26 mouse cellular contexts compared by ENCODE assay signal in genomic region chr15:88379342-88379741, GRCm38 (mm10).
DNase-seq lines count a peak whose midpoint lies in the region; ATAC-seq and TF ChIP-seq lines count a peak whose summit lies in the region.
"Had no signal": no experiment of that assay in that cellular context is flagged by ENCODE, and none has a peak within 500 bp of the region (broad histone marks: within the 10 kb centered on the region; RNA-seq: fewer than 3 reads in every experiment).

No protein-coding gene starts in this region.

- H3K27ac ChIP-seq in forebrain, embryonic 11.5 days (ENCODE audit: low read depth, low read length) = no peak overlapping the region
- no peak overlapping the region for H3K27ac ChIP-seq in forebrain, embryonic 14.5 days (ENCODE audit: low read depth, low read length)
- H3K27ac ChIP-seq in forebrain, postnatal 0 days (ENCODE audit: low read depth, low read length) = peak overlapping the region; percentile 9; the same call in 1 of the 2 replicates
- H3K27ac ChIP-seq: embryonic facial prominence, embryonic 10.5 days; embryonic facial prominence, embryonic 13.5 days; heart, embryonic 15.5 days; hindbrain, embryonic 15.5 days had no signal

- peaks cover 10% of the 10 kb centered on the region; the same call in 1 of the 2 replicates for H3K4me1 ChIP-seq in forebrain, embryonic 11.5 days (replicated peaks; ENCODE audit: control insufficient read depth, insufficient read depth, low read length)
- H3K4me1 ChIP-seq in forebrain, embryonic 14.5 days (ENCODE audit: control insufficient read depth, insufficient read depth, low read length) = peaks cover 27% of the 10 kb centered on the region
- no peaks in the 10 kb centered on the region for H3K4me1 ChIP-seq in forebrain, postnatal 0 days (ENCODE audit: insufficient read depth)
- H3K4me1 ChIP-seq: embryonic facial prominence, embryonic 13.5 days; heart, embryonic 12.5 days; heart, embryonic 15.5 days had no signal

- H3K36me3 ChIP-seq in forebrain, embryonic 11.5 days (ENCODE audit: control insufficient read depth, insufficient read depth, low read length) = no peaks in the 10 kb centered on the region
- H3K36me3 ChIP-seq in forebrain, embryonic 14.5 days (ENCODE audit: control insufficient read depth, insufficient read depth, low read length) = no peaks in the 10 kb centered on the region
- no peaks in the 10 kb centered on the region for H3K36me3 ChIP-seq in forebrain, postnatal 0 days (ENCODE audit: insufficient read depth)
- H3K36me3 ChIP-seq: embryonic facial prominence, embryonic 10.5 days; embryonic facial prominence, embryonic 13.5 days; heart, embryonic 12.5 days; heart, embryonic 15.5 days; hindbrain, embryonic 15.5 days had no signal

- no peak for TF ChIP-seq CTCF in forebrain, postnatal 0 days (IDR thresholded peaks at IDR 0.05; ENCODE audit: low read depth)

- WGBS in forebrain, embryonic 11.5 days = 73% methylated on average over 7 of the region's 7 CpGs
- WGBS in forebrain, embryonic 14.5 days = 36% methylated on average over 7 of the region's 7 CpGs
- WGBS in forebrain, postnatal 0 days = 38% methylated on average over 7 of the region's 7 CpGs

- no peaks in the 10 kb centered on the region for H3K9me3 ChIP-seq in forebrain, embryonic 11.5 days (ENCODE audit: control insufficient read depth, low read length)
- 0 out of 2 replicates have a peak, but pooled peaks cover under 1% of the 10 kb centered on the region for H3K9me3 ChIP-seq in forebrain, embryonic 14.5 days (replicated peaks; ENCODE audit: control insufficient read depth, low read length)
- H3K9me3 ChIP-seq in forebrain, postnatal 0 days (ENCODE audit: low read length) = no peaks in the 10 kb centered on the region
- H3K9me3 ChIP-seq: embryonic facial prominence, embryonic 10.5 days; embryonic facial prominence, embryonic 13.5 days; heart, embryonic 12.5 days; heart, embryonic 15.5 days; hindbrain, embryonic 15.5 days had no signal

- peak; percentile 29 to 51 for DNase-seq in right cerebral cortex, postnatal 10 days (ENCODE audit: low spot score in 2 of 2)
- DNase-seq in right cerebral cortex, postnatal 25 days = no peak
- DNase-seq in forebrain, embryonic 11.5 days (ENCODE audit: low spot score) = peak; percentile 43
- DNase-seq in forebrain, embryonic 14.5 days (ENCODE audit: low spot score) = peak; percentile 74
- DNase-seq in forebrain, postnatal 0 days = peak; percentile 84
- no peak for DNase-seq in kidney, postnatal 4 days
- no peak for DNase-seq in left cerebral cortex, adult 18-20 months (ENCODE audit: low spot score in 2 of 2)
- DNase-seq: adrenal gland, adult 2 months; adrenal gland, postnatal 14 days; cerebellum, adult 11-12 months; cerebellum, adult 8-10 months; cerebellum, postnatal 10 days; cerebellum, postnatal 36 days; embryo, embryonic 11 days; gastrocnemius, postnatal 25 days; heart, adult 18-20 months; heart, postnatal 10 days; heart, postnatal 36 days had no signal

- ATAC-seq in forebrain, embryonic 11.5 days (replicated peaks; ENCODE audit: low FRiP score) = no peak
- peak; percentile 66 for ATAC-seq in forebrain, embryonic 14.5 days
- ATAC-seq in forebrain, postnatal 0 days = peak; percentile 74
- ATAC-seq in megakaryocyte progenitor cell, adult 5-6 weeks (replicated peaks; ENCODE audit: poor library complexity) = no peak
- ATAC-seq: CD4-positive, CD25-positive, alpha-beta regulatory T cell, adult 4 months had no signal

- H3K4me2 ChIP-seq in forebrain, embryonic 11.5 days (ENCODE audit: low read depth, low read length, severe bottlenecking) = no peak overlapping the region
- H3K4me2 ChIP-seq in forebrain, embryonic 14.5 days (ENCODE audit: low read length) = no peak overlapping the region
- H3K4me2 ChIP-seq in forebrain, postnatal 0 days (ENCODE audit: low read depth) = no peak overlapping the region
- H3K4me2 ChIP-seq: embryonic facial prominence, embryonic 13.5 days; heart, embryonic 12.5 days; heart, embryonic 15.5 days; hindbrain, embryonic 15.5 days had no signal

- peaks cover 2% of the 10 kb centered on the region; the same call in 1 of the 2 replicates for H3K27me3 ChIP-seq in forebrain, embryonic 11.5 days (ENCODE audit: control insufficient read depth, insufficient read depth, low read length)
- no peaks in the 10 kb centered on the region for H3K27me3 ChIP-seq in forebrain, embryonic 14.5 days (replicated peaks; ENCODE audit: control insufficient read depth, insufficient read depth, low read length)
- H3K27me3 ChIP-seq in forebrain, postnatal 0 days (ENCODE audit: insufficient read depth, low read length) = no peaks in the 10 kb centered on the region; the same call in 1 of the 2 replicates
- H3K27me3 ChIP-seq: heart, embryonic 15.5 days had no signal

- no peak overlapping the region for H3K9ac ChIP-seq in forebrain, embryonic 11.5 days (ENCODE audit: low read length)
- no peak overlapping the region for H3K9ac ChIP-seq in forebrain, embryonic 14.5 days (ENCODE audit: low read length)
- H3K9ac ChIP-seq in forebrain, postnatal 0 days = no peak overlapping the region
- H3K9ac ChIP-seq: embryonic facial prominence, embryonic 13.5 days; heart, embryonic 12.5 days; heart, embryonic 15.5 days; hindbrain, embryonic 15.5 days had no signal

- no peak overlapping the region for H3K4me3 ChIP-seq in forebrain, embryonic 11.5 days (ENCODE audit: low read depth, low read length)
- H3K4me3 ChIP-seq in forebrain, embryonic 14.5 days (ENCODE audit: low read depth, low read length) = no peak overlapping the region
- H3K4me3 ChIP-seq in forebrain, postnatal 0 days (ENCODE audit: low read depth, low read length) = no peak overlapping the region
- H3K4me3 ChIP-seq: embryonic facial prominence, embryonic 10.5 days; embryonic facial prominence, embryonic 13.5 days; erythroblast, embryonic 14.5 days; heart, embryonic 12.5 days; heart, embryonic 15.5 days; hindbrain, embryonic 15.5 days had no signal

Comparison
In these comparisons a context has a peak if more than half of its experiments do, and no peak if none do; other contexts are left out.
1. DNase-seq: peak in right cerebral cortex, postnatal 10 days (2 of 2), forebrain, embryonic 11.5 days (single experiment), forebrain, embryonic 14.5 days (single experiment) and forebrain, postnatal 0 days (single experiment); none in right cerebral cortex, postnatal 25 days (single experiment), kidney, postnatal 4 days (0 of 2) and left cerebral cortex, adult 18-20 months (0 of 2).
2. ATAC-seq: peak in forebrain, embryonic 14.5 days (single experiment) and forebrain, postnatal 0 days (single experiment); none in forebrain, embryonic 11.5 days (single experiment) and megakaryocyte progenitor cell, adult 5-6 weeks (single experiment).